Mouse (Mus musculus) cerebellum, adult 11 months (tissue): Measurements from ENCODE around the gene Malsu1.
A peak's percentile ranks its signal among the peaks of the same experiment; 100 is the strongest.

Experiments used
- DNase-seq: peaks from one replicate; pipeline ENCODE4 v3.0.0; 2022

Malsu1 gene

DNA sequence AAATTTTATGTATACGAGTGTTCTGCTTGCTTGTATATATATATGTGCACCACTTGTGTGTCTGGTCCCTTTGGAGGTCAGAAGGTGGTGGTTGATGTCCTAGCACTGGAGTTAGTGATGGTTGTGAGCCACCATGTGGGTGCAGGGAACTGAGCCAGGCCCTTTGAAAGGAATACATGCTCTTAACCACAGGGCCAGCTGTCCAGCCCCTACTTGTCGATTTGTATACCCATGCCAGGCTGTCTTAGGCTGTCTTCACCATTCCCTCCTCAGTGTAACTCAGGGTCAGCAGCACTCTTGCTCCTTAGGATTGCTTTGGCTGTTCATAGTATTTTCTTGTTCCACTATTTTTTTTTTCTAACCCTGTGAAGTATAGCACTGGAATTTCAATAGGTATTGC, 4.3 kb downstream of the Malsu1 start:
- DNase-seq, result no peak

- DNase-seq, result no peak
These were observed 5.7 kb downstream of the Malsu1 start for GRCm38 (mm10) chr6:49079313-49079712.

DNA sequence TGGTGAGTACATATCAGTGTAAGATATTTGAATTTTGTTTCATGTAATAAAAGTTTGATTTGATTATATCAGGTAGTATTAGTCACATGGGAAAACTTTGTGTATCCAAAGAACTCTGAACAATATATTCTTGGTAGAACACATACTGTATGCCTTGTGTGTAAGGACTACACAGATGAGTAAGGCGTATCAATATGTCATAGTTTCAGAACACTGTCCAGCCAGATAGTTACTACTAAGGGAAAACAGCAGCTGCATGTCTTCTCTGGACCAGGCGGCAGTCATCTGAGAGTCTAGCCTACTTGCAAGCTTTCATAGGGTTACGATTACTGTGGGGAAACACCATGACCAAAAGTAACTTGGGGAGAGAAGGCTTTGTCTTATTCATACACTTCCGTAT, 9.4 kb downstream of the Malsu1 start:
- DNase-seq, result no peak

- no peak for DNase-seq
These were observed 21.4 kb downstream of the Malsu1 start for GRCm38 (mm10) chr6:49094968-49095367.

DNA sequence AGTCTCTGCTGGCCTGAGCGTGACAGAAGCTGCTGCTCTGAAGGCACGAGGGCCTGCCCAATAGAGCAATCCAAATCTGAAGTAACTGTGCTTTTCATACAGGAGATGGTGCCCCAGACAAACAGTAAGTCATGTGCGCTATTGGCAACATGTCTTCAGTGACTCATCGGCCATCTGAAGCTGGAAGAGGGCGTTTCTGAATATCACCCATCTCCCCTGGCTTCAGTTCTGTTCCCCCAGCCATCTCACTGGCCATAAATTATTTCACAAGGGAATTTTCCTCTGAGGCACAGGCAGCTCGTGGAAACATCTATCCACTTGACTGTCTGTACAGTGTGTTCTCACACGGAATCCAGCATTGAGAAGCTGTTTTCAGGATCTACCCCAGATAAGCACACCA, 22.8 kb downstream of the Malsu1 start:
- DNase-seq, result no peak

GRCm38 (mm10) chr6:49096933-49097461, 23.4 kb downstream of the Malsu1 start:
- DNase-seq, result peak; percentile 65

DNA sequence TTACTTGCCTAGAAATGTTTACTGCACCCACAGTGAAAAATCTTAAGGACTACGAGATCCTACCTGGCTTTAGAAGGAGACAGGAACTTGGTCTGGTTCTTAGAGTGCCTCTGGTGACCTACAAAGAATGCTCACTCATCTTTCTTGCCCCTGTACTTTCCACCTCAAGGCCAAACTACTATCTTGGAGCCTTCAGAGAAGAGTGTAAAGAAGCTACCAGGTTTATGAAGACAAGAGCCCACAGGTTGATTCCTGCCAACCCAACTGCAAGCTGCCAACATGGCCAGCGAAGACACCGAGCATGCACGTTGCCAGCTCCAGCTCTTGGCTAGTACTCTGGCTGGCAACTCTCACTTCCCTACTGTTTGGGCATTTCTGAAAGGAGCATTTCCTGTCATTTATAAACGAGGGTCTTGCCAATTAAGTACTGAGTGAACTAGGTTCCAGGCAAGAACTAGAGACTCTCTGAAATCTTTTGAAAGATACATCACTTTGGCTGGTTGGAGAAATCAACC, 24.1 kb downstream of the Malsu1 start:
- peak; percentile 28 for DNase-seq

DNA sequence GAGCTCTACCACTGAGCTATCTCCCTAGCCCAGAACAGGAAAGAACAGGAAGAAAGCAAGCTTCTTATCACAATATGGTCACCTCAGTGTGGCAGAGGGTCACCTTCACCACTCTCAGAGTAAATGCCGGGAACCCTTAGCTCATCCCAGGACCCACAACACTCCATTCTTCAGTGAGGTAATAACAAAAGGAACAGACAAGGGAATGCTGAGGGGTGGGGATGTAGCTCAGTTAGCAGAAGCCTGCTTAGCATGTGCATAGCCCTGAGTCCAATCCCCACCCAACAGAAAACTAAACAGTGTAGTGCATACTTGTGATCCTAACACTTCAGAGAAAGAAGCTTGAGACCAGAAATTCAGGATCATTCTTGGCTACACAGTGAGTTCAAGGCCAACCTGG, 25.5 kb downstream of the Malsu1 start:
- no peak for DNase-seq

- peak; percentile 19 for DNase-seq
These were observed 33.3 kb downstream of the Malsu1 start for GRCm38 (mm10) chr6:49106746-49107500.

DNA sequence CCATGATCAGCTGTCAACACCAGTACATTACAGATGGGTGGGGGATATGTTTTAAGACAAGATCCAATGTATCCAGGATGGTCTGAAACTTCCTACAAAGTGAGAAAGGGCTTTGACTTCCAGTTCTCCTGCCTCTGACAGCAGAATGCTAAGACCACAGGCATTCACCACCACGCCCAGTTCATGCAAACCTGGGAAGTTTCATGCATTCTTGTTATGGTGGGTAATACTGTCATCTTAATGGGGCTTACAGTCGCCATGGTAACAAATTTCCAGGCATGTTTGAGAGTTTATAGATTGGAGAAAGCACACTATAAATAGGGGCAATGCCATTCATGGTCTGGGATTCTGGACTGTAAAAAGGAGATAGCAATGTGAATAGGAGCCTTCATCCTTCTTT, 35.6 kb downstream of the Malsu1 start:
- no peak for DNase-seq

DNA sequence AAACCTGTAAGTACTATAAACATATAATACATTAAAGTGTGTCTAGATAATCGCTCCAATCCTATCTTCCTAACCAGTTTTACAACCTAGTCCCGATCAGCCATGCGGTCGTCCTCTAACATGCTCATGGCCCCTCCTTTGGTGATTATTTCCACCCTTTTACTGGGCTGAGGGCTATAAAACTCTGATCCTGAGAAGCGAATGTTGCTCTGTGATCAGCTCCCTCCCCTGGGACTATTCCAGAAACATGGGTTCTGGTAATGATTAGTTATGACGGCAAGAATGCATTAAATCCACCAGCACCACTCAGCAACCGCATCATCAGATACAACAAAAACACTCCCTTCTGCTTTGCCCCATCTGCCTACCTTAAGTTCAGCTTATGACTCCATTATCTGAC, 40.3 kb downstream of the Malsu1 start:
- DNase-seq, result no peak

DNA sequence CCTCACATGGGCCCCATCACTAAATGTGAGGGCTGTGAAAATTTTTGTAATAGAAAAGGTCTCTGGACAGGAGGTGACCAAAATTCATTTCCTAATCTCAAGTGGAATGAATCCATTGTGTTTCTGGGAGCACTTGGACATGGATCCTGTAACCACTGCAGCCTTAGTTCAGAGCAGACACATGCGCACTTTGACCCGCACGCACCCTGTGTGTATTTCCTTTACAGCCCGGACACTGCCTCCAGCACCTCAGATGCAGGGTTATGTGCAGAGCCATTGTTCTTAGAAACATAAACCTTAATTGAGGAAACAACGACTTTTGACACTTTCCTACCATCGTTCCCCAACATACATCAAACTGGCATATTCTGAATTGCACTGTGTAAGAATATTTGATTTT, 40.9 kb downstream of the Malsu1 start:
- DNase-seq, result no peak

- DNase-seq, result no peak
These were observed 42.0 kb downstream of the Malsu1 start for GRCm38 (mm10) chr6:49115550-49115949.

GRCm38 (mm10) chr6:49116241-49116640, 42.6 kb downstream of the Malsu1 start:
- DNase-seq, result no peak

DNA sequence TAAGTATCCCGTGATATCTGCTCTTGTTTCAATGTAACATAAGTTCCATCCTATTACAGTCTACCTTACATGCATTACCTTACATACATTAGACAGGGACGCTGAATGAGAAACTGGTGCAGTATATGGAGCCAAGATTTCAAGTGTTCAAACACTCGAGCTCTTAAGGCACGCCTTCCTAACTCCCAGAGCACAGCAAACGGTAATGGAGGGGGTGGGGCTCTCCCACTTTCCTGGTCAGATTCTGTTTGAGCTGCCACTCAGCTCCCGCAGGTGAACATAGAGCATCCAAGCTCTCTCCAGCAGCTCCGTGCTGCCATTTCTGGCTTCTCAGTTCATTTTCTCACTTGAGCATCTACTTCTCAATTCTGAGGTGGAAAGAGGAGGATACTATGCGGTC, 44.9 kb downstream of the Malsu1 start:
- DNase-seq, result no peak

DNA sequence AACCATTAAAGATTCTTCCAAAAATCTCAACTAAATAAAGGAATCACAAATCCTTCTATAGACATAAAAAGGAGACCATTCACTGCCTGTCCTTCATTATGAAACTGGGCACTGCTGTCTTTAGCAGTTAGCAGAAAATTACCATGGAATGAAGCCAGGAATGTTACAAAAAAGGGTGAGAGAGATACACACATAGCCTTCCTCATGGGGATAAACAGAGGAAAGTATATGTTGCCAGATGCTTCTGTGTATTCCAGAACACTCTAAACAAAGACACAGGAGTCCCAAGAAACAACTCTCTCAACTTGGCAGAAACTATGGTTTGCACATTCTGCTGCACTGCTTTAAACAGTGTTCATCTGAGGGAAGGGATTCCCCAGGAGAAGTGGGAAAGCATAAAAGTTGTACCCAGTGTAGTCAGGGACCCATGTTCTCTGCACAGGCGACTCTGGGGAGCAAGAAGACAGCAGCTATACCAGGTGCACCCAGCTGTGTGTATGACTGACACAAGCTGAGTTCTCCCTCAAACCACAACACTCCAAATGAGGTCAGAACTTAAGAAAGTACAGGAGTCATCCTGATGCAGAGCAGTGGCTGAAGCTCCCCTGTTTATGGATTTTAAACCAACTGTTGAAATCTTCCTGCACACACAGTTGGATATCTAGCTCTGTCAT, 46.0 kb downstream of the Malsu1 start:
- no peak for DNase-seq

DNA sequence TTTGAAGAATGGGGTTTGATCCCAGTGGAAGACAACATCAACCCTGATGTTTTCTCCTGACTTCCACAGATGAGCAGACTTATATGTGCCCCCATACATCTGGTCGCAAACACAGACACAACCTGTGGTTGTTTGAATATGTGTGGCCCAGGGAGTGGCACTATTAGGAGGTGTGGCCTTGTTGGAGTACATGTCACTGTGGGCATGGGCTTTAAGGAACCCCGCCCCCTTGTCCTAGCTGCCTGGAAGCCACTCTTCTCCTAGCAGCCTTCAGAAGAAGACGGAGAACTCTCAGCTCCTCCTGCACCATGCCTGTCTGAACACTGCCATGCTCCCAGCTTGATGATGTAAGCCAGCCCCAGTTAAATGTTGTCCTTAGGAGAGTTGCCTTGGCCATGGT, 46.8 kb downstream of the Malsu1 start:
- no peak for DNase-seq

GRCm38 (mm10) chr6:49130328-49130727, 56.7 kb downstream of the Malsu1 start:
- no peak for DNase-seq

DNA sequence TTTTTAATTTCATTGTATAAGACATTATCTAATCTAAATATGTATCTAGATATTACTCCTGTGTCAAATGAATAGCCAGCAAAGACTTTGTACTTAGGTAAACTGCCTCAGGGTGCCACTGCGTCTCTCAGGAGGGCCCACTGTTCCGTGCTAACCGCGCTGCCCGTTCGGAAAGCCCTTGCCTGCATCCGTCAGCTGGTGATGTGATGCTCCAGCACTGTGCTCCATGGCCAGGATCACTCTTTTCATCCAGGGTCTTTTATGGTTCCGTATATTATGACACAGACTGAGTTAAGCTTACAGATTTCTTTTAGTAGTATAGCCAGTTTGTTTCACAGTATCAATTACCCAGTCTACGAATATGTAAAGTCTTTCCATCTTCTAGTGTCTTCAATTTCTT, 58.3 kb downstream of the Malsu1 start:
- no peak for DNase-seq

GRCm38 (mm10) chr6:49132352-49133090, 58.9 kb downstream of the Malsu1 start:
- DNase-seq, result no peak
